Mouse (Mus musculus) intestine, embryonic 15.5 days (tissue): ENCODE measurements around the gene Mak. TPM values are rescaled to one million over a fixed set of nuclear protein-coding genes. Genes with fewer than 3 reads are reported as not detected.

Experiments
- ATAC-seq: fragments of 200-750 bp; cut with Nextera tagmentation; 2 replicates; pipeline ENCODE4 v1.8.0; 2017; ENCODE audit warnings: moderate TSS enrichment, moderate library complexity
- H3K27ac ChIP-seq: fragments of 300-500 bp; sonication (generic); 2 replicates; pipeline ENCODE4 v1.5.1; 2015; ENCODE audit warnings: mild to moderate bottlenecking, inconsistent platforms
- H3K27me3 ChIP-seq: fragments of 300-500 bp; sonication (generic); replicated peaks from 2 replicates; pipeline ENCODE4 v1.6.1; 2015; ENCODE audit warnings: inconsistent platforms
- H3K36me3 ChIP-seq: fragments of 300-500 bp; sonication (generic); 2 replicates; pipeline ENCODE4 v1.6.1; 2015; ENCODE audit warnings: inconsistent platforms
- H3K4me1 ChIP-seq: fragments of 300-500 bp; sonication (generic); replicated peaks from 2 replicates; pipeline ENCODE4 v1.6.1; 2015; ENCODE audit warnings: inconsistent platforms
- H3K4me2 ChIP-seq: fragments of 300-500 bp; sonication (generic); replicated peaks from 2 replicates; pipeline ENCODE4 v1.6.1; 2015; ENCODE audit warnings: mild to moderate bottlenecking, inconsistent platforms
- H3K4me3 ChIP-seq: fragments of 300-500 bp; sonication (generic); replicated peaks from 2 replicates; pipeline ENCODE4 v1.5.1; 2015; ENCODE audit warnings: inconsistent platforms
- H3K9ac ChIP-seq: fragments of 300-500 bp; sonication (generic); 2 replicates; pipeline ENCODE4 v1.6.1; 2015; ENCODE audit warnings: inconsistent platforms
- H3K9me3 ChIP-seq: fragments of 300-500 bp; sonication (generic); 2 replicates; pipeline ENCODE4 v1.6.1; 2016; ENCODE audit warnings: inconsistent platforms
- WGBS: fragments of 180-500 bp; shearing (Covaris S2); methylation state at CpG from one replicate; pipeline ENCODE4 v1.1.7; 2015; 5-methylcytosine and 5-hydroxymethylcytosine counted together
- polyA plus RNA-seq: library from polyadenylated mRNA; unstranded; fragments of >200 nt; fragmentation: Nextera tagmentation; extraction: Ambion mirVana; gene quantifications from 2 replicates; pipeline ENCODE4 v1.2.1, GENCODE M21; 2015

The Mak gene
- polyA plus RNA-seq, 1 experiment from 2014 or later = 0.31 TPM

DNA sequence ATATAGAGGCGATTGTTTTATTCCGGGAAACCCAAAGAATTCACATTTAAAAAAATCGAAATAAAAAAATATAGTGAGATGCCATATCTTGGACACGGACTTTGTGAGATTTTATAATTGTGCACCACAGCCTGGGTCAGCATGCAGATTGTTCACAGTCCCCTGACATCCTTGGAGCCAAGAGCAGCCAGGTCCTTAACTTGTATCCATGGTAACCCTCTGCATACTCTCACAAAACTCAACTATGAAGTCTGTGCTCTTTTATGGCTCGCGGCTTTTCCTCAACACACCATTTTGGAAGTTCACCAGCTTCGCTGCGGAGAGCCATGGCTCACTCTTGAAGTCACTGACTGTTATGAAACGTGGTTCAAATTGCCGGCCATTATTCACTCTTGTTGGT is 14.7 kb upstream of the Mak start:
- Histone ChIP-seq H3K4me1 (no peaks in the 10 kb centered on the region; the same call in 1 of the 2 replicates), H3K9me3 (no peaks in the 10 kb centered on the region), H3K4me3 (no peak overlapping the region), H3K4me2 (no peak overlapping the region), H3K9ac (no peak overlapping the region), H3K27ac (no peak overlapping the region), H3K36me3 (no peaks in the 10 kb centered on the region), H3K27me3 (no peaks in the 10 kb centered on the region)
- no peak for ATAC-seq
- WGBS = 80% methylated on average over 10 of the region's 10 CpGs

DNA sequence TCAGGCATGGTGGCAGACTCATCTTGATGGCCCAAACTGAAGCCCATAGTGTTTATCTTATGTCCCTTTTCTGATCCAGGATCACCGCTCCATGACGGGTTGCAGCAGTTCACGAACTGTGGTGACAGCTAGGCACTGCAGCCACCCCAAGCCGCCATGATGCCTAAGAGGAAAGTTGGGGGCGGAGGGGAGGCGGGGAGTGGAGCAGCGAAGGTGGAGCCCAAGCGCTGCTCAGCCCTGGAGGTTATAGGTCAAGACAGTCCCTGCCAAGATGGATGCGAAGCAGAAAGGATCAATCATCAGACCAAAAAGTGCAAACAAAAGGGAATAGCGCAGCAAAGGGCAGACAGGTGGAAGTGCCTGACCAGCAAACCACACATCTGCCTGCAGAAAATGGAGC is 11.8 kb upstream of the Mak start:
- ATAC-seq = no peak
- Histone ChIP-seq H3K4me3 (no peak overlapping the region), H3K27ac (no peak overlapping the region), H3K9ac (no peak overlapping the region), H3K4me1 (no peaks in the 10 kb centered on the region; the same call in 1 of the 2 replicates), H3K4me2 (no peak overlapping the region), H3K9me3 (no peaks in the 10 kb centered on the region), H3K36me3 (no peaks in the 10 kb centered on the region), H3K27me3 (no peaks in the 10 kb centered on the region)
- 28% methylated on average over 10 of the region's 10 CpGs for WGBS

DNA sequence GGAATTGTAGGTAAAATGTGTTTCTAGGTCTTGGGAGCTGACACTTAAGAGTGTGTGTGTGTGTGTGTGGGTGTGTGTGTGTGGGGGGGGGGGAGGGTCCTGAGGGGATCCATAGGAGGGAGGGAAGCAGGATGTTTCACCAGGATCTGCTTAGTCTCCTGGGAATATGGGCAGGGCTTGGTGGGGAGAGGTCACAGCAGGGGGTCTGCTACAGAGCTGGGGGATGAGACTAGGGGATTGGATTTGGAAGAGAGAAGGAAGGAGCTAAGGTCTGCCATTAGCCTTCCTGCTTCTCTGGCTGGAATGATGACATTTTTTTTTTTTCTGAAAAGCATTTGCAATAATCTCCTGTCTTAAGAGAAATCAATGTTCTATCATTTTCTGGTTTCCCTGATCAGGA is 9.2 kb upstream of the Mak start:
- Histone ChIP-seq H3K27me3 (no peaks in the 10 kb centered on the region), H3K4me2 (no peak overlapping the region), H3K4me3 (no peak overlapping the region)

DNA sequence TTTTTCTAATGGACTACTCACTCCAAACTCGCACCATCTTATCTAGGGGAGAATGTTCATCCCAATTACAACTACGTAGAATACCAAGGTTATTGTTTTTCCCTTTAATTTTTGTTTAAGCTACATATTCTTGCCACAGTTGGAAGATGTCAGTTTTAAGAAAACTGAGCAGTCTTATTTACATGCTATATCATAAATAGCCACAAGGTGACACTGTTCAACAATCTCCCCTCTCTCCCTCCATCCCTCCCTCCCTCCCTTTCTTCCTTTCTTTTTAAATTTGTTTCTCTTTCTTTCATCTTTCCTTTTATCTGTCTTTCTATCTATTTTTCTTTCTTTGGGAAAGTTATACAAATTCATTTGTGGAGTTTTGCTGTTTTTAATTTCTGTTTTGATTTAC is 5.6 kb upstream of the Mak start:
- H3K27me3 ChIP-seq = no peaks in the 10 kb centered on the region
- H3K9me3 ChIP-seq = no peaks in the 10 kb centered on the region
- H3K4me1 ChIP-seq = no peaks in the 10 kb centered on the region
- no peak overlapping the region for H3K4me2 ChIP-seq
- ATAC-seq = no peak
- no peak overlapping the region for H3K27ac ChIP-seq
- 15% methylated on average over 2 of the region's 2 CpGs for WGBS
- H3K9ac ChIP-seq = no peak overlapping the region
- H3K36me3 ChIP-seq = no peaks in the 10 kb centered on the region
- H3K4me3 ChIP-seq = no peak overlapping the region

More for the DNA sequence above, 9.2 kb upstream of the Mak start:
- no peaks in the 10 kb centered on the region; the same call in 1 of the 2 replicates for H3K4me1 ChIP-seq
- no peak overlapping the region for H3K27ac ChIP-seq
- H3K9me3 ChIP-seq = no peaks in the 10 kb centered on the region
- H3K36me3 ChIP-seq = no peaks in the 10 kb centered on the region
- no peak overlapping the region for H3K9ac ChIP-seq
- ATAC-seq = no peak

DNA sequence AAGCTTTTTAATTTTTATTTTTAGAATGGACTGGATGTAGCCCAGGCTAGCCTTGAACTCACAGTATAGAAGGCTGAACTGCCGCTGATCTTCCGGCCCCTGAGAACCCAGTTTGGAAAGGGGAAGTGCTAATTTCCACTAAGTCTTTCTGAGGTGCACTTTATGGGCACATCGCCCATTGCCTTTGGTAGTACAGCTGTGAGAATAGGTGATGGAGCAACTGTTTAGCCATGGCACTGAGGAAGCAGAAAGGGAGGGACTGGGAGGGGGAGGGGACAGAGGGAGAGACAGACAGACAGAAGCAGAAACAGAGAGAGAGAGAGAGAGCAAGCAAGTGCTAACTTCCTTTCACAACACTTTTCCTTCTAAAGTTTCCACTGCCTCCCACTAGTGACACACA is 5.0 kb upstream of the Mak start:
- H3K4me2 ChIP-seq = no peak overlapping the region
- ATAC-seq = no peak
- no peaks in the 10 kb centered on the region for H3K27me3 ChIP-seq
- H3K27ac ChIP-seq = no peak overlapping the region
- no peaks in the 10 kb centered on the region for H3K9me3 ChIP-seq
- H3K9ac ChIP-seq = no peak overlapping the region
- no peaks in the 10 kb centered on the region for H3K4me1 ChIP-seq
- H3K36me3 ChIP-seq = no peaks in the 10 kb centered on the region
- no peak overlapping the region for H3K4me3 ChIP-seq
- 83% methylated on average over 3 of the region's 3 CpGs for WGBS

DNA sequence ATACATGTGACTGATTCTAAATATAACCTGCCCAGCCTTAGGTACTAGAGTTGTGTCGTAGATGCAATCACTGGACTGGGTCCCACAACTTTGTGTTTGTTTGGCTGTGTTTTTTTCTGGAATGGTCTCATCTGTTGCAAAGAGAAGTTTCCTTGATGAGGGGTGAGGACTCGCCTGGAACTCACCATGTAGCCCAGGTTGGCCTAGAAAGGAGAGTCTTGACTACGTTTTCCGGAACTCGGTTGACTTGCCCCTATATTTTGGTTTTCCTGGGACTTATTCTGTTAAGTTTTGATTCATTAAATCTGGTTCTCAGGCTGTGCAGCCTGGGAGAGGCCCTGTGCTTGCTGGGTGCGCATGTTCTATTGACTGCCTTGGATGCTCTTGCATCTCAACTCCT is 1.2 kb upstream of the Mak start:
- ATAC-seq = no peak
- Histone ChIP-seq H3K27ac (no peak overlapping the region), H3K27me3 (peaks cover 14% of the 10 kb centered on the region; the same call in 1 of the 2 replicates), H3K9ac (no peak overlapping the region), H3K4me1 (no peaks in the 10 kb centered on the region), H3K4me2 (no peak overlapping the region), H3K9me3 (no peaks in the 10 kb centered on the region), H3K36me3 (no peaks in the 10 kb centered on the region), H3K4me3 (no peak overlapping the region)
- WGBS = 92% methylated on average over 6 of the region's 6 CpGs

DNA sequence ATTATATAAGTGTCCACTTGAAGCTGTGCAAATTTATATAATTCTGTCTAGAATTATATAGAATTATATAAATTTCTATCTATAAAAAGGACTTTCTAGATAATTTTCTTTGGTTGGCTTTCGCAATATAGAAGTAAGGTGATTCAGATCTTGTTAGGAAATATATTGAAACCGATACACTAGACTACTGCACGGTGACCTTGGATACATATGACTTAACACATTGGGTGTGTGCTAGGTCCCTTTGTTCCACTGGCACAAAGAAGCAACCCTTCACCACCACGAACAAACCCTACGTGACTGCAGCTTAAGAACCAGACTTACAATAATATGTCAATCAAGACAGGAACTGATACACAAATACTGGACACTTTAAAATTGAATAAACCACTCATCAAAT is 353 bp upstream of the Mak start:
- Histone ChIP-seq H3K4me3 (no peak overlapping the region), H3K4me2 (no peak overlapping the region; the same call in 1 of the 2 replicates), H3K9me3 (no peaks in the 10 kb centered on the region), H3K36me3 (no peaks in the 10 kb centered on the region), H3K9ac (no peak overlapping the region), H3K27ac (no peak overlapping the region), H3K4me1 (no peaks in the 10 kb centered on the region), H3K27me3 (peaks cover 14% of the 10 kb centered on the region; the same call in 1 of the 2 replicates)
- 54% methylated on average over 5 of the region's 5 CpGs for WGBS
- peak; percentile 37; the same call in 1 of the 2 replicates for ATAC-seq

DNA sequence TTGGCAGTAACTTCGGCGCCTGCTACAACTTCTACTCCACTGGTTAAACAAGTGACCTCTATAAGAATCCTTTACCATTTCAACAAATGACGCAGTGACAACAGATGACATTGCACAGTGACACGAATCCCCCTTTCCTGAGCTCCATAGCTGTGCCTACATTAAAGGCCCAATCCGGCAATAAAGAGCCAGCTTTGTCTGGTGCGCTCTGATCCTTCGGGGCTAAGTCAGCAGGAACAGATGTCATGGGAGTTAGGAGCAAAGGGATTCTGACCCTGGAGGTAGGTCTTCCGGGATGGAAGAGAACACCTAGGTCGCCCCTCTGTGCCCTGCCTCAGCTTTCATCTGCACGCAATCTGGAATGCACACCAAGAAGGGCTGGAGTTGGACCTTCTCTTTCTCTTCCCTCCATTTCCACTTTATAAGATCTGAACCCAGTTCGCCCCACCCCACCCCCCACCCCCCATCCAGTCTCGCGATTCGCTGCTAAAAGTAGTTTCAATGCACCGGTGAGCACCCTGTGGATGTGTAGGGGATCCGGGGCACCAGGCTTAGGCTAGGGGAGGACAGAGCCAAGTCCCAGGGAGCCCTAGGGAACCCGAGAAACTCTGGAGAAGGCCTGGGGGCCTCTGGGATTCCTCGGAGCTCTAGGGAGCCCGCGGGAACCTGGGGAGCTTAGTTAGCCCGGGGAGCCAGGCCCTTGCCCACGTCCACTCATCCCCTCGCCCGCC is 651 bp downstream of the Mak start:
- Histone ChIP-seq H3K4me1 (no peaks in the 10 kb centered on the region), H3K9me3 (no peaks in the 10 kb centered on the region), H3K27ac (no peak overlapping the region), H3K36me3 (no peaks in the 10 kb centered on the region), H3K9ac (peak overlapping the region; percentile 30), H3K4me2 (peak overlapping the region; percentile 95), H3K4me3 (peak overlapping the region; percentile 49), H3K27me3 (peaks cover 14% of the 10 kb centered on the region; the same call in 1 of the 2 replicates)
- 9% methylated on average over 24 of the region's 24 CpGs for WGBS
- peak; percentile 72; the same call in 1 of the 2 replicates for ATAC-seq

DNA sequence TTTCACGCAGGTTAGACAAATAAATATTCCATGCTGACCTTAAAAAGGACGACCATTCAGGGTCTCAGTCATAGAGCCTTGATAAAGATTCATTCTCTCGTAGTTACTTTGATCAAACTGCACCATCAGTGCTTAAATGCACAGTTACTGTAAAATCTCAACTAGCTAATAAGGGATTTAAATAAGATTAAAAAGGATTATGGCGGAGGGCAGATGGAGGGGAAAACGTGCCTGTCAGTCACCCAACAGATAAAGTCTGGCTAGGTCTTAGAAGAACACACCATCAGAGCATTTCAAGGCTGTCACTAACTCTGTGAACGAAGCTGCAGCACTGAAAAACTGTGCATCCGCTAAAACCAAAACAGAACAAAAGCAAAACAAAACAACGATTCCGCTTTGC is 1.6 kb downstream of the Mak start:
- H3K27ac ChIP-seq = no peak overlapping the region
- no peaks in the 10 kb centered on the region for H3K36me3 ChIP-seq
- no peak overlapping the region for H3K9ac ChIP-seq
- H3K4me3 ChIP-seq = no peak overlapping the region
- WGBS = 62% methylated on average over 9 of the region's 9 CpGs
- no peaks in the 10 kb centered on the region for H3K4me1 ChIP-seq
- H3K4me2 ChIP-seq = no peak overlapping the region
- H3K27me3 ChIP-seq = peaks cover 14% of the 10 kb centered on the region; the same call in 1 of the 2 replicates
- no peaks in the 10 kb centered on the region for H3K9me3 ChIP-seq
- no peak for ATAC-seq

DNA sequence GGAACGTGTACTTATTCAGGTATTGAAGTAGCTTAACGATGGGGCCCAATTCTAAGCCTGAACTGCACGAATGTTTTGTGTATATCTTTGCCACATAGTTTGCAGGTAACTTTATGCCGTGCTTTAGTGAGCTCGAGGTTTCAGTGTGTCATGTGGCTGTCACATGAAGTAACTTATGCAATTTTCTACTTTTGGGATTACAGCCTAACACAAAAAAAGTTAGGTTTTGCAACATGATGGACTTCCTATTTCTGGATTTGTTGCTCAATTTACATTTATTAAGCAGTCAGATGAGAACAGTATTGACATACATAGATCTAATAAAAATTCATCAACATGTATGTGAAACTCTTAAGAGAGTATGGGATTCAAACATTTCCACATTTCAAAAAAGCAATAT is 5.7 kb downstream of the Mak start:
- WGBS = 80% methylated on average over 5 of the region's 5 CpGs

DNA sequence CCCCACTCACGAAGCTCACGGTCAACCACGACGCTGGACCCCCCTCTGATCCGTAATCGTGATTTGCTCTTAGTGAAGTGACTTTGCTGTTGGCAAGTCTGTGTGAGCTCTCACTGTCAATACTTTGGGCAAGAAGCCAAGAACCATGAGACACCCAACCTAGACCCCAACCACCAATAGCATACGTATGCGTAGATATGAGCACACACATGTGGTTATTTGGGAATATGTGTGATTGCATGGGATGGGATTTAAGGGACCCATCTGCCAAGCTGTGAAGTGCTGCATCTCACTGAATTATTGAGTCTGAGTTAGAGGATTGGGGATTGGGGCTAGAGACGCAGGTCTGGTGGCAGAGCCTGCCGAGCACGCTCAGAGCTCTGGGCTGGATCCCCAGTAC is 7.9 kb downstream of the Mak start:
- no peak overlapping the region for H3K4me3 ChIP-seq
- no peaks in the 10 kb centered on the region for H3K36me3 ChIP-seq
- H3K27ac ChIP-seq = no peak overlapping the region
- ATAC-seq = no peak
- H3K9me3 ChIP-seq = no peaks in the 10 kb centered on the region
- no peaks in the 10 kb centered on the region for H3K4me1 ChIP-seq
- H3K4me2 ChIP-seq = no peak overlapping the region
- H3K27me3 ChIP-seq = no peaks in the 10 kb centered on the region
- 87% methylated on average over 11 of the region's 11 CpGs for WGBS
- H3K9ac ChIP-seq = no peak overlapping the region

More for the DNA sequence above, 5.7 kb downstream of the Mak start:
- Histone ChIP-seq H3K27me3 (0 out of 2 replicates have a peak, but pooled peaks cover 8% of the 10 kb centered on the region), H3K4me2 (no peak overlapping the region), H3K4me3 (no peak overlapping the region), H3K9me3 (no peaks in the 10 kb centered on the region), H3K36me3 (no peaks in the 10 kb centered on the region), H3K27ac (no peak overlapping the region), H3K4me1 (no peaks in the 10 kb centered on the region), H3K9ac (no peak overlapping the region)
- no peak for ATAC-seq

DNA sequence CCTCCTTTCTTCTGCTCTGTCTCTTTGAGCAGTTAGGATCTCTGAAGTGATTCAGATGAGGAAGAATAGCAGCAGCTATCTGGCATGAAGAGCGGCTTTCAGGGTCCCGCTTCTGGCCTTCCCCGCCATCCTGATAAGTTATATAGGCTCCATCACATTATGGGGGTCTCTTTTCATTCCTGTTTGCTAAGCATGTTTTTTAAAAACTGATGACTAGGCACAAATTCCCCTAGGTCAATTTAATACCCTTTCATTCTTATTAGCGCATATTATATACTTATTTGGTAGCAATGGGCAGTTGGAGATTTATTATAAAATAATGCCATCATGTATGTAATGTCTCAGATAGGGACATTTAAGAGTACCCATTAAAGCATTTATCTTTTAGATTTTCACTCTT is 11.9 kb downstream of the Mak start:
- Histone ChIP-seq H3K4me3 (no peak overlapping the region), H3K4me1 (no peaks in the 10 kb centered on the region), H3K27me3 (no peaks in the 10 kb centered on the region), H3K27ac (no peak overlapping the region), H3K9ac (no peak overlapping the region), H3K4me2 (no peak overlapping the region), H3K36me3 (no peaks in the 10 kb centered on the region), H3K9me3 (no peaks in the 10 kb centered on the region)
- ATAC-seq = no peak
- over 99% methylated on average over 4 of the region's 4 CpGs for WGBS

DNA sequence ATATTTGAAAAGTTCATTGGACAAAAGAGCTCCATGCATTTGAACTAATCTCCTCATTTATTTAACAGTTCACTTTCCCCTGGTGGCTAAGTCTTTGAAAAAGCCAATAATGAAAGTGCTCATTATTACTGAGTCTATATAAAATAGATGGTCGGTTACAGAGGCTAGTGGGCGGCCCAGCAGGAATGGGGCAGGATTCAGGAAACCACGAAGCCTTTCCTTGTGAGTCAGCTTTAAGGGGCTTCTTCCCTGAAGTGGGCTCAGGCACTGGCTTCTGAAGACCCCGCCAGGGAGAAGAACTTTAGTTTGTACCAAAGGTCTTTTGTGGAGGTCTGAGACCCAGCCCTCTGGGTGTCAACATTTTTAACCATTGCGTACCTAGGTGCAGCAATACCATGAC is 27.5 kb downstream of the Mak start:
- no peaks in the 10 kb centered on the region for H3K4me1 ChIP-seq
- ATAC-seq = no peak
- no peak overlapping the region for H3K4me2 ChIP-seq
- no peak overlapping the region for H3K9ac ChIP-seq
- no peak overlapping the region for H3K27ac ChIP-seq
- no peaks in the 10 kb centered on the region for H3K27me3 ChIP-seq
- no peaks in the 10 kb centered on the region for H3K36me3 ChIP-seq
- WGBS = 84% methylated on average over 5 of the region's 5 CpGs
- no peak overlapping the region for H3K4me3 ChIP-seq
- H3K9me3 ChIP-seq = no peaks in the 10 kb centered on the region
